Mouse (Mus musculus): ENCODE data around the gene Nr1h2. TPM values are rescaled to one million over a fixed set of nuclear protein-coding genes. Genes with fewer than 3 reads are reported as not detected.

The Nr1h2 gene
- total and polyA plus RNA-seq, 3 experiments, result 34.0 to 223 (median 98.5) TPM

- TF ChIP-seq POLR2AphosphoS5 (IDR thresholded peaks at IDR 0.05; ENCODE audit: insufficient replicate concordance, low read depth, low read length) (no peak), GATA2 (IDR thresholded peaks at IDR 0.05; ENCODE audit: borderline replicate concordance, low read depth, low read length) (no peak), GATA1 (IDR thresholded peaks at IDR 0.05; ENCODE audit: borderline replicate concordance, low read length) (no peak), TAL1 (conservative IDR thresholded peaks at IDR 0.05; ENCODE audit: low read depth, low read length) (no peak), CTCF (IDR thresholded peaks at IDR 0.05; ENCODE audit: low read depth, low read length) (no peak)
- no peak for DNase-seq (ENCODE audit: low spot score)
- H3K9me3 ChIP-seq (replicated peaks), result no peaks in the 10 kb centered on the region
- no peaks in the 10 kb centered on the region for H3K36me3 ChIP-seq (replicated peaks)
- no peaks in the 10 kb centered on the region for H3K4me1 ChIP-seq (ENCODE audit: insufficient read depth, low read depth, low read length)
- ATAC-seq (ENCODE audit: extremely low read depth, insufficient number of reproducible peaks, low FRiP score, poor library complexity, severe bottlenecking), result no peak
- H3K27me3 ChIP-seq (ENCODE audit: insufficient read depth, low read length), result peaks cover 37% of the 10 kb centered on the region
- no peak overlapping the region for H3K4me3 ChIP-seq (ENCODE audit: low read depth, low read length)
Measured at GRCm38 (mm10) chr7:44583146-44583545, 29.4 kb upstream of the Nr1h2 start.

GRCm38 (mm10) chr7:44582709-44583108 is 29.0 kb upstream of the Nr1h2 start:
- ATAC-seq (ENCODE audit: extremely low read depth, insufficient number of reproducible peaks, low FRiP score, poor library complexity, severe bottlenecking) (no peak), DNase-seq (ENCODE audit: low spot score) (no peak)
- peaks cover 32% of the 10 kb centered on the region for H3K27me3 ChIP-seq (ENCODE audit: insufficient read depth, low read length)
- H3K4me1 ChIP-seq (ENCODE audit: insufficient read depth, low read depth, low read length), result no peaks in the 10 kb centered on the region
- no peaks in the 10 kb centered on the region for H3K9me3 ChIP-seq (replicated peaks)
- H3K4me3 ChIP-seq (ENCODE audit: low read depth, low read length), result no peak overlapping the region
- no peak for TF ChIP-seq CTCF (IDR thresholded peaks at IDR 0.05; ENCODE audit: low read depth, low read length)
- no peak for TF ChIP-seq TAL1 (conservative IDR thresholded peaks at IDR 0.05; ENCODE audit: low read depth, low read length)
- no peak for TF ChIP-seq GATA2 (IDR thresholded peaks at IDR 0.05; ENCODE audit: borderline replicate concordance, low read depth, low read length)
- TF ChIP-seq GATA1 (IDR thresholded peaks at IDR 0.05; ENCODE audit: borderline replicate concordance, low read length), result no peak
- no peak for TF ChIP-seq POLR2AphosphoS5 (IDR thresholded peaks at IDR 0.05; ENCODE audit: insufficient replicate concordance, low read depth, low read length)
- H3K36me3 ChIP-seq (replicated peaks), result no peaks in the 10 kb centered on the region

GRCm38 (mm10) chr7:44581637-44582036 is 27.9 kb upstream of the Nr1h2 start:
- H3K9me3 ChIP-seq (replicated peaks), result no peaks in the 10 kb centered on the region
- H3K36me3 ChIP-seq (replicated peaks), result no peaks in the 10 kb centered on the region
- H3K4me1 ChIP-seq (ENCODE audit: insufficient read depth, low read depth, low read length), result no peaks in the 10 kb centered on the region
- DNase-seq (ENCODE audit: low spot score) (no peak), ATAC-seq (ENCODE audit: extremely low read depth, insufficient number of reproducible peaks, low FRiP score, poor library complexity, severe bottlenecking) (no peak)
- H3K27me3 ChIP-seq (ENCODE audit: insufficient read depth, low read length), result peaks cover 22% of the 10 kb centered on the region
- H3K4me3 ChIP-seq (ENCODE audit: low read depth, low read length), result no peak overlapping the region
- TF ChIP-seq CTCF (IDR thresholded peaks at IDR 0.05; ENCODE audit: low read depth, low read length) (no peak), POLR2AphosphoS5 (IDR thresholded peaks at IDR 0.05; ENCODE audit: insufficient replicate concordance, low read depth, low read length) (no peak), GATA1 (IDR thresholded peaks at IDR 0.05; ENCODE audit: borderline replicate concordance, low read length) (no peak), GATA2 (IDR thresholded peaks at IDR 0.05; ENCODE audit: borderline replicate concordance, low read depth, low read length) (no peak), TAL1 (conservative IDR thresholded peaks at IDR 0.05; ENCODE audit: low read depth, low read length) (no peak)

GRCm38 (mm10) chr7:44576333-44576844 is 22.6 kb upstream of the Nr1h2 start:
- ATAC-seq (ENCODE audit: extremely low read depth, insufficient number of reproducible peaks, low FRiP score, poor library complexity, severe bottlenecking) (no peak), DNase-seq (ENCODE audit: low spot score) (no peak)
- Histone ChIP-seq H3K36me3 (replicated peaks) (no peaks in the 10 kb centered on the region), H3K27me3 (ENCODE audit: insufficient read depth, low read length) (peaks cover 12% of the 10 kb centered on the region), H3K9me3 (replicated peaks) (no peaks in the 10 kb centered on the region), H3K4me3 (ENCODE audit: low read depth, low read length) (no peak overlapping the region), H3K4me1 (ENCODE audit: insufficient read depth, low read depth, low read length) (peaks cover 7% of the 10 kb centered on the region; the same call in 1 of the 2 replicates)
- TF ChIP-seq GATA2 (IDR thresholded peaks at IDR 0.05; ENCODE audit: borderline replicate concordance, low read depth, low read length) (no peak), CTCF (IDR thresholded peaks at IDR 0.05; ENCODE audit: low read depth, low read length) (no peak), GATA1 (IDR thresholded peaks at IDR 0.05; ENCODE audit: borderline replicate concordance, low read length) (no peak), POLR2AphosphoS5 (IDR thresholded peaks at IDR 0.05; ENCODE audit: insufficient replicate concordance, low read depth, low read length) (no peak), TAL1 (conservative IDR thresholded peaks at IDR 0.05; ENCODE audit: low read depth, low read length) (no peak)

- ATAC-seq (ENCODE audit: extremely low read depth, insufficient number of reproducible peaks, low FRiP score, poor library complexity, severe bottlenecking) (no peak), DNase-seq (ENCODE audit: low spot score) (no peak)
- no peak overlapping the region for H3K4me3 ChIP-seq (ENCODE audit: low read depth, low read length)
- H3K4me1 ChIP-seq (ENCODE audit: insufficient read depth, low read depth, low read length), result peaks cover 10% of the 10 kb centered on the region; the same call in 1 of the 2 replicates
- H3K9me3 ChIP-seq (replicated peaks), result no peaks in the 10 kb centered on the region
- no peaks in the 10 kb centered on the region for H3K36me3 ChIP-seq (replicated peaks)
- TF ChIP-seq CTCF (IDR thresholded peaks at IDR 0.05; ENCODE audit: low read depth, low read length) (no peak), POLR2AphosphoS5 (IDR thresholded peaks at IDR 0.05; ENCODE audit: insufficient replicate concordance, low read depth, low read length) (no peak), TAL1 (conservative IDR thresholded peaks at IDR 0.05; ENCODE audit: low read depth, low read length) (no peak), GATA1 (IDR thresholded peaks at IDR 0.05; ENCODE audit: borderline replicate concordance, low read length) (no peak), GATA2 (IDR thresholded peaks at IDR 0.05; ENCODE audit: borderline replicate concordance, low read depth, low read length) (no peak)
- peaks cover 29% of the 10 kb centered on the region for H3K27me3 ChIP-seq (ENCODE audit: insufficient read depth, low read length)
Measured at GRCm38 (mm10) chr7:44572956-44573484, 19.3 kb upstream of the Nr1h2 start.

GRCm38 (mm10) chr7:44572213-44572701 is 18.5 kb upstream of the Nr1h2 start, which contains the start of gene Napsa:
Gene Napsa, plus strand, starts transcription at chr7:44572380.
- Histone ChIP-seq H3K36me3 (replicated peaks) (no peaks in the 10 kb centered on the region), H3K27me3 (ENCODE audit: insufficient read depth, low read length) (peaks cover 29% of the 10 kb centered on the region), H3K9me3 (replicated peaks) (no peaks in the 10 kb centered on the region), H3K4me1 (ENCODE audit: insufficient read depth, low read depth, low read length) (peaks cover 10% of the 10 kb centered on the region; the same call in 1 of the 2 replicates), H3K4me3 (ENCODE audit: low read depth, low read length) (no peak within 1 kb of the TSS)
- no peak for DNase-seq (ENCODE audit: low spot score)
- ATAC-seq (ENCODE audit: extremely low read depth, insufficient number of reproducible peaks, low FRiP score, poor library complexity, severe bottlenecking), result no peak
- no peak for TF ChIP-seq TAL1 (conservative IDR thresholded peaks at IDR 0.05; ENCODE audit: low read depth, low read length)
- TF ChIP-seq POLR2AphosphoS5 (IDR thresholded peaks at IDR 0.05; ENCODE audit: insufficient replicate concordance, low read depth, low read length), result no peak
- no peak for TF ChIP-seq CTCF (IDR thresholded peaks at IDR 0.05; ENCODE audit: low read depth, low read length)
- no peak for TF ChIP-seq GATA1 (IDR thresholded peaks at IDR 0.05; ENCODE audit: borderline replicate concordance, low read length)
- no peak for TF ChIP-seq GATA2 (IDR thresholded peaks at IDR 0.05; ENCODE audit: borderline replicate concordance, low read depth, low read length)

All from G1E (cell line).